Mouse (Mus musculus) neural tube, embryonic 13.5 days (tissue): Measurements from ENCODE around the gene Ano10. TPM values are rescaled to one million over a fixed set of nuclear protein-coding genes. Genes with fewer than 3 reads are reported as not detected.

ENCODE experiments used
- ATAC-seq: fragments of 200-750 bp; cut with Nextera tagmentation; 2 replicates; pipeline ENCODE4 v1.8.0; 2017; ENCODE audit warnings: low read depth, mild to moderate bottlenecking, moderate TSS enrichment, moderate library complexity
- H3K27ac ChIP-seq: fragments of 300-500 bp; sonication (generic); replicated peaks from 2 replicates; pipeline ENCODE4 v1.5.1; 2015; ENCODE audit warnings: moderate library complexity, mild to moderate bottlenecking, inconsistent platforms
- H3K27me3 ChIP-seq: fragments of 300-500 bp; sonication (generic); 2 replicates; pipeline ENCODE4 v1.6.1; 2015; ENCODE audit warnings: mild to moderate bottlenecking, inconsistent platforms
- H3K36me3 ChIP-seq: fragments of 300-500 bp; sonication (generic); 2 replicates; pipeline ENCODE4 v1.6.1; 2015; ENCODE audit warnings: mild to moderate bottlenecking, inconsistent platforms
- H3K4me1 ChIP-seq: fragments of 300-500 bp; sonication (generic); replicated peaks from 2 replicates; pipeline ENCODE4 v1.6.1; 2015; ENCODE audit warnings: inconsistent platforms
- H3K4me2 ChIP-seq: fragments of 300-500 bp; sonication (generic); 2 replicates; pipeline ENCODE4 v1.6.1; 2015; ENCODE audit warnings: inconsistent platforms, mild to moderate bottlenecking, moderate library complexity
- H3K4me3 ChIP-seq: fragments of 300-500 bp; sonication (generic); 2 replicates; pipeline ENCODE4 v1.5.1; 2015; ENCODE audit warnings: mild to moderate bottlenecking, inconsistent platforms
- H3K9ac ChIP-seq: fragments of 300-500 bp; sonication (generic); 2 replicates; pipeline ENCODE4 v1.6.1; 2015; ENCODE audit warnings: moderate library complexity, mild to moderate bottlenecking, inconsistent platforms
- H3K9me3 ChIP-seq: fragments of 300-500 bp; sonication (generic); 2 replicates; pipeline ENCODE4 v1.6.1; 2016; ENCODE audit warnings: inconsistent platforms
- WGBS: fragments of 180-500 bp; shearing (Covaris S2); methylation state at CpG from one replicate; pipeline ENCODE4 v1.1.7; 2015; 5-methylcytosine and 5-hydroxymethylcytosine counted together
- polyA plus RNA-seq: library from polyadenylated mRNA; unstranded; fragments of >200 nt; fragmentation: Nextera tagmentation; extraction: Ambion mirVana; gene quantifications from 2 replicates; pipeline ENCODE4 v1.2.1, GENCODE M21; 2015

Ano10 gene
- 52.1 and 52.8 TPM in 2 replicates for polyA plus RNA-seq

GRCm38 (mm10) chr9:122294242-122294881 is at the start of gene Ano10:
Ano10 (minus strand) TSS chr9:122294423.
- Histone ChIP-seq H3K4me1 (peaks cover 20% of the 10 kb centered on the region), H3K36me3 (no peaks in the 10 kb centered on the region), H3K27me3 (no peaks in the 10 kb centered on the region), H3K4me3 (peak within 1 kb of the TSS; percentile 81), H3K9ac (peak within 1 kb of the TSS; percentile 92), H3K9me3 (no peaks in the 10 kb centered on the region), H3K4me2 (peak within 1 kb of the TSS; percentile 71), H3K27ac (peak within 1 kb of the TSS; percentile 86)
- WGBS = under 1% methylated on average over 48 of the region's 51 CpGs
- ATAC-seq = peak; percentile 97

DNA sequence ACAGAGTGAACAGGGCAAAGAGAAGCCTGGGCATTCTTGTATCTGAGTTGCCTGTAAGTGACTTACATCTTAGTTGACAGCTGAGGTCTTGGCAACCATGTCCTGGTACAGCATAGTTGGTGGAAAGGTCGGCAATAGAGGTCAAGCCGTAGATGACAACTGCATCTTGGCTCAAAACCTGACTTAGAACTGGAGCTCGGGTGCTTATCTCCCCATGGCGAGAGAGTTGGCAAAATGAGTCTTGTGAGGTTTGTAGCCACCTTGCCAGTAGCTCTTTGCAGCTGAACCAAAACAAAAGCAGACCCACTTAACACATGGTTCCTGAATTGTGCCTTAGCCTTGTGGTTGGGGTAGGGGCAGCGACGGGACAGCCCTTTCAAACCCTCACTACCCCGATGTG is 49.2 kb upstream of the Ano10 start:
- Histone ChIP-seq H3K27ac (no peak overlapping the region), H3K4me2 (no peak overlapping the region), H3K36me3 (no peaks in the 10 kb centered on the region), H3K9me3 (no peaks in the 10 kb centered on the region), H3K9ac (no peak overlapping the region), H3K27me3 (no peaks in the 10 kb centered on the region), H3K4me1 (no peaks in the 10 kb centered on the region), H3K4me3 (no peak overlapping the region)
- 88% methylated on average over 7 of the region's 7 CpGs for WGBS
- ATAC-seq = no peak

DNA sequence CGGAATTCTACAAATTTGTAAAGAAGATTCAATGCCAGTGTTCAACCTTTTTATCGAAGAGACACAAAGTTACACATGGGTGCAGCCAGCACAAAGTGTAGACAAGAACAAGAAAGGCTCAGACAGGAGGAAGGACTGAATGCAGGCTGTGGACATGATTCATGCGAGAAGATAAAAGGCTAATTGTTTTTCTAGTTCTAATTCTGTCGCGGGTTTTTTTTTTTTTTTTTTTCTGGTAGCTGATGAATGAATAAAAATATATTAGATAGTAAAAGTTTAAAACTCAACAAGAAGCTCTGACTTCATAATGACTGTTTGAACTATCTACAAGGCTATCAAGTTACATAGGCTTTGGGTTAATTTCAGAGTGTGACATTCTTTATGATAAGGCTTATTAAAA is 45.7 kb upstream of the Ano10 start:
- H3K4me3 ChIP-seq = no peak overlapping the region
- no peak overlapping the region for H3K4me2 ChIP-seq
- H3K9ac ChIP-seq = no peak overlapping the region
- no peaks in the 10 kb centered on the region for H3K4me1 ChIP-seq
- no peaks in the 10 kb centered on the region for H3K27me3 ChIP-seq
- H3K27ac ChIP-seq = no peak overlapping the region
- ATAC-seq = no peak
- H3K9me3 ChIP-seq = no peaks in the 10 kb centered on the region
- no peaks in the 10 kb centered on the region for H3K36me3 ChIP-seq
- 51% methylated on average over 5 of the region's 5 CpGs for WGBS

DNA sequence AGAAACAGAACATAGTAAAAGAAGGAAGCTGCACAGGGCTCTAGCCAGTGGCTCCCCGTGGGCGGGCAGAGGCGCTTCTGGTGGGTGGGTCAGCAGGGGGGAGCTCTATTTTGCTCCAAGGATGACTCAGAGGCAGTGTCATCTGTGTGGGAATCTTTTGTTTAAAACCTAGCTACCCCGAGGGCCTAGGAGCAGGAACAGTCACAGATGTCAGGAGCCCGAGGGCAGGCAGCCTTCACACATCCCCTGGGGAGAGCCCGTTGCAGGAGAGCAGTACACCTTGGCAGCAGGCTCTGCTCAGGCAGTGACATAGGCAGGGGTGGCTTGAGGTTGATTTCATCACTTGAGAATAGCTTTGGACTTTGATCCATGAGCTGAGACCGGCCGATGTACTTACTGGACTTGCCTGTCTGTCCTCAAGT is 43.3 kb upstream of the Ano10 start:
- Histone ChIP-seq H3K27me3 (no peaks in the 10 kb centered on the region), H3K4me3 (no peak overlapping the region), H3K27ac (no peak overlapping the region), H3K4me1 (no peaks in the 10 kb centered on the region), H3K4me2 (no peak overlapping the region), H3K9ac (no peak overlapping the region), H3K9me3 (no peaks in the 10 kb centered on the region), H3K36me3 (no peaks in the 10 kb centered on the region)
- no peak for ATAC-seq
- 49% methylated on average over 8 of the region's 8 CpGs for WGBS

- 85% methylated on average over 2 of the region's 2 CpGs for WGBS
- H3K9ac ChIP-seq = no peak overlapping the region
- no peaks in the 10 kb centered on the region for H3K36me3 ChIP-seq
- no peak overlapping the region for H3K4me3 ChIP-seq
- no peak overlapping the region for H3K4me2 ChIP-seq
- no peaks in the 10 kb centered on the region for H3K27me3 ChIP-seq
- no peaks in the 10 kb centered on the region for H3K9me3 ChIP-seq
- ATAC-seq = no peak
- H3K27ac ChIP-seq = no peak overlapping the region
- H3K4me1 ChIP-seq = no peaks in the 10 kb centered on the region
Measured at GRCm38 (mm10) chr9:122336677-122337076, 42.5 kb upstream of the Ano10 start.

DNA sequence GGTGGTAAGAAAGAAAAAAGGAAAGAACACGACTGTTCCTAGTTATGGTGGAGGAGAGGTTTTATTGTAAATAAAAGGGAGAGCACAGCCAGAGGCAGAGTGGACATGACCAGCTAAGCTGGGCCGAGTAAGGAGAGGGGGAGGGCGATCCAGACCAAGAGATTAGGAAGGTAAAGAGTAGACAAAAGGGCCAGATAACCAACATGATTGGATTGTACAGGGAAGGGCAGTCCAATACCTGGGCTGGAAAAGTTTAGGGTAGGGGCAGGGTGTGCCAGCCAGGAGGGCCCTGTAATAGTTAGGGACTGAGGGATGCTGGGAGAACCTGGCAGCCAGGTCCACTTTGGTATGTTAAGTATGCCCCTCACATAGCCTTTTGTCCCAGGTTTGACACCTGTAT is 34.0 kb upstream of the Ano10 start:
- ATAC-seq = no peak
- H3K4me2 ChIP-seq = no peak overlapping the region
- WGBS = 79% methylated on average over 3 of the region's 3 CpGs
- H3K9me3 ChIP-seq = no peaks in the 10 kb centered on the region
- no peak overlapping the region for H3K4me3 ChIP-seq
- H3K36me3 ChIP-seq = no peaks in the 10 kb centered on the region
- no peaks in the 10 kb centered on the region for H3K27me3 ChIP-seq
- H3K27ac ChIP-seq = no peak overlapping the region
- no peak overlapping the region for H3K9ac ChIP-seq
- no peaks in the 10 kb centered on the region for H3K4me1 ChIP-seq

- no peak overlapping the region for H3K9ac ChIP-seq
- no peak overlapping the region for H3K4me2 ChIP-seq
- no peak overlapping the region for H3K4me3 ChIP-seq
- 95% methylated on average over 1 of the region's 1 CpGs for WGBS
- no peaks in the 10 kb centered on the region for H3K9me3 ChIP-seq
- no peak for ATAC-seq
- H3K4me1 ChIP-seq = no peaks in the 10 kb centered on the region
- H3K36me3 ChIP-seq = no peaks in the 10 kb centered on the region
- no peaks in the 10 kb centered on the region for H3K27me3 ChIP-seq
- no peak overlapping the region for H3K27ac ChIP-seq
Measured at GRCm38 (mm10) chr9:122325996-122326395, 31.8 kb upstream of the Ano10 start.

DNA sequence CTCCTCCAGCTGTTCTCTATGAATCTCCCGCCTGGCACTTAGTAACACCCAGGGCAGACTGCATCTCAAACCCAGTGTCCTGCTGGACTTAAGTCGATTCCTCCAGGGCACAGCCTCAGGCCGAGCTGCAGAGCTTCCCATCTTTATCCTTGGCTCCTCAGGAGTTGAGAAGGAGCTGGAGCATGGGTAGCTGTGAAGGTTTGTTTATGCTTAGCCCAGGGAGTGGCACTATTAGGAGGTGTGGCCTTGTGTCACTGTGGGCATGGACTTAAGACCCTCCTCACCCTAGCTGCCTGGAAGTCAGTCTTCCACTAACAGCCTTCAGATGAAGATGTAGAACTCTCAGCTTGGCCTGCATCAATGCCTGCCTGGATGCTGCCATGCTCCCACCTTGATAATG is 28.1 kb upstream of the Ano10 start:
- Histone ChIP-seq H3K4me3 (no peak overlapping the region), H3K27me3 (no peaks in the 10 kb centered on the region), H3K36me3 (no peaks in the 10 kb centered on the region), H3K9me3 (no peaks in the 10 kb centered on the region), H3K27ac (no peak overlapping the region), H3K4me1 (no peaks in the 10 kb centered on the region), H3K9ac (no peak overlapping the region), H3K4me2 (no peak overlapping the region)
- 77% methylated on average over 3 of the region's 3 CpGs for WGBS
- no peak for ATAC-seq

- Histone ChIP-seq H3K4me1 (no peaks in the 10 kb centered on the region), H3K27ac (no peak overlapping the region), H3K9me3 (no peaks in the 10 kb centered on the region), H3K27me3 (no peaks in the 10 kb centered on the region), H3K4me3 (no peak overlapping the region), H3K36me3 (no peaks in the 10 kb centered on the region), H3K4me2 (no peak overlapping the region), H3K9ac (no peak overlapping the region)
- 84% methylated on average over 4 of the region's 4 CpGs for WGBS
- no peak for ATAC-seq
Measured at GRCm38 (mm10) chr9:122320626-122321025, 26.4 kb upstream of the Ano10 start.

GRCm38 (mm10) chr9:122316562-122316961 is 22.3 kb upstream of the Ano10 start:
- Histone ChIP-seq H3K4me1 (no peaks in the 10 kb centered on the region), H3K27ac (no peak overlapping the region), H3K4me2 (no peak overlapping the region), H3K4me3 (no peak overlapping the region), H3K27me3 (no peaks in the 10 kb centered on the region), H3K9ac (no peak overlapping the region), H3K36me3 (no peaks in the 10 kb centered on the region), H3K9me3 (no peaks in the 10 kb centered on the region)
- 93% methylated on average over 7 of the region's 7 CpGs for WGBS
- no peak for ATAC-seq

DNA sequence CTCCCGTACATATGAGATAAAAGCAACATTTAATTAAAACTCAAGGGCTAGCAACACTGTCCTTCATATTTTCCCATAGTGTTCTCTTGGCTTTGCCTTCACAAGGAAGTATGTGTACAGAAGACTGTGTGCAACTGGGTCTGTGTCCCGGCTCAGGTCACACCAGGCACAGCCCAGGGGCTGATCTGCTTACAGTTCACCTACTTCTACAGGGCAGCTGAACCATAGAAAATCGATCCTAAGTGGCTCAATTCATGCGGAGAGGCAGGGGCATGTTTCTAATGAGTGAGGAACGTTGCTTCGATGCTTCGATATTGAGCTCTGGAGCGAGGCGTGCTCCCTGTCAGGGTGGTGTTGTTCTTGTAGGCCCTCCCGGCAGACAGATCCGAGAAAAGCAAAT is 21.3 kb upstream of the Ano10 start:
- no peak for ATAC-seq
- H3K4me1 ChIP-seq = 0 out of 2 replicates have a peak, but pooled peaks cover 8% of the 10 kb centered on the region
- H3K9ac ChIP-seq = no peak overlapping the region
- no peak overlapping the region for H3K4me3 ChIP-seq
- no peak overlapping the region for H3K4me2 ChIP-seq
- no peaks in the 10 kb centered on the region for H3K27me3 ChIP-seq
- H3K36me3 ChIP-seq = no peaks in the 10 kb centered on the region
- WGBS = 41% methylated on average over 11 of the region's 11 CpGs
- H3K9me3 ChIP-seq = no peaks in the 10 kb centered on the region
- H3K27ac ChIP-seq = no peak overlapping the region

GRCm38 (mm10) chr9:122314942-122315341 is 20.7 kb upstream of the Ano10 start:
- no peak for ATAC-seq
- peaks cover 13% of the 10 kb centered on the region; the same call in 1 of the 2 replicates for H3K4me1 ChIP-seq
- no peak overlapping the region for H3K9ac ChIP-seq
- WGBS = 42% methylated on average over 4 of the region's 4 CpGs
- no peak overlapping the region for H3K4me2 ChIP-seq
- no peak overlapping the region for H3K27ac ChIP-seq
- no peaks in the 10 kb centered on the region for H3K27me3 ChIP-seq
- no peaks in the 10 kb centered on the region for H3K9me3 ChIP-seq
- H3K4me3 ChIP-seq = no peak overlapping the region
- H3K36me3 ChIP-seq = no peaks in the 10 kb centered on the region

DNA sequence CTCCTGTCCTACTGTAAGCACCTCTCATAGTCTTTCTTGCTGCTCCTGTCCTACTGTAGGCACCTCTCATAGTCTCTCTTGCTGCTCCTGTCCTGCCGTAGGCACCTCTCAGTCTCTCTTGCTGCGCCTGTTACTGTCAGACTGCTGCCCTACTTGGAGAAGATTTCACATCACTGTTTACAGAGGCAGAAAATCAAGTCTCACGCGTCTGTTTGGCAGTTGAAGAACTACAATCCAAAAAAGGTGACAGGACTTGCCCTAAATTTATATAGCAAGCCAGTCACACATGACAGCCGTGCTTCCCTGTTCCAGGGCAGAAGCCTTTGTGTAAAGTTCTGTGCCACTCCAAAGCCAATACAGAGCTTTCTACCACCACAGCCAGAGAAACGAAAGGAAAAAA is 20.2 kb upstream of the Ano10 start:
- Histone ChIP-seq H3K9ac (no peak overlapping the region), H3K4me3 (no peak overlapping the region), H3K9me3 (no peaks in the 10 kb centered on the region), H3K36me3 (no peaks in the 10 kb centered on the region), H3K4me2 (no peak overlapping the region), H3K4me1 (peaks cover 13% of the 10 kb centered on the region; the same call in 1 of the 2 replicates), H3K27me3 (no peaks in the 10 kb centered on the region), H3K27ac (no peak overlapping the region)
- WGBS = 84% methylated on average over 6 of the region's 6 CpGs
- no peak for ATAC-seq
